Mouse (Mus musculus) gastrocnemius, postnatal 14 days (tissue): ENCODE data around the gene Cd5. TPM values are rescaled to one million over a fixed set of nuclear protein-coding genes. Genes with fewer than 3 reads are reported as not detected.

ENCODE experiments used
- DNase-seq: peaks from one replicate; pipeline ENCODE4 v3.0.0; 2021; ENCODE audit warnings: mixed read lengths
- intact Hi-C: fragments of 180-260 bp; cut with DNase I; formaldehyde crosslinking; loops from one replicate; pipeline ENCODE4 v1.15.1; 2025; ENCODE audit warnings: low total_unique reads
- total RNA-seq, 2 experiments: library from RNA; stranded (reverse); gene quantifications; 2 replicates each; pipeline ENCODE4 v1.2.3; 2021

The Cd5 gene
- total RNA-seq, 2 experiments from 2014 or later, result not detected

DNA sequence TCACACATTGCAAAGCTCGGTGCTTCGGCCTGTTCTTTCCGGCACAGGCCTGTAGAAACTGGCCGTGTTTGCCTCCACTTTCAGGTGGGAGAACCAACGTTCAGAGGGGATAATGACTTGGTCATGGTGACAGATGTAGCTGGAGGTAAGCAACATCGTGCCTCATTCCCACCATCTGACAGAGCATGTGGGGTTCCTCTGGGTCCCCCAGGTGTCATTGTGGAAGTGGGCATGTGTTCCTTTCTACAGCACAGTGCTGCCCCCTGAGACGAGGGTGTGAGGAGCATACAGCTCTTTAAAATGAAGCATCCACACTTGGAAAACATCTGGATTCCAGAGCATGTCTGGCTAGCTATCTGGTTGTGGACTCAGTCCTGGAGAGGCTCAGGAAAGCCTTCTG is 4.2 kb downstream of the Cd5 start:
- no peak for DNase-seq
- intact Hi-C loops, result no loop called here

- intact Hi-C loops, result no loop called here
- peak; percentile 66 for DNase-seq
Observed at GRCm38 (mm10) chr19:10733501-10734127, 5.2 kb downstream of the Cd5 start.

DNA sequence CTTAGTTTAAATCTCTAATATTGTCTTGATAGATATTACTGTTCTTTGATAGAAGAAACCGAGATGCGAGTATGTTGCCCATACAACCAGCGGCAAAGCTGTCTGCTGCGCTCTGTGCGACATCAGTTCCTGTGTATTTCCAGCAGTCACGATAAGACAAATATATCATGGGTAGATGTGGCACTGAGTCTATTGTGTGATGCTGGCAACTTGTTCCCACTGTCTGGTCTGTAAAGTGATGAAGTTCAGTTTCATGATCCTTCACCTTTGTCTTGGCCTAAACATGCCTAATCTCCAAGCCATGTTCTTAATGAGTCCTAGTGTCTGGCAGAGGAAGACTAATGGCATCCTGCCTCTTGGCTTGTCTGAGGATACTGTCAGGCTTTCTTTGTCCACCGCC is 6.1 kb downstream of the Cd5 start:
- DNase-seq, result no peak
- intact Hi-C loops, result no loop called here

DNA sequence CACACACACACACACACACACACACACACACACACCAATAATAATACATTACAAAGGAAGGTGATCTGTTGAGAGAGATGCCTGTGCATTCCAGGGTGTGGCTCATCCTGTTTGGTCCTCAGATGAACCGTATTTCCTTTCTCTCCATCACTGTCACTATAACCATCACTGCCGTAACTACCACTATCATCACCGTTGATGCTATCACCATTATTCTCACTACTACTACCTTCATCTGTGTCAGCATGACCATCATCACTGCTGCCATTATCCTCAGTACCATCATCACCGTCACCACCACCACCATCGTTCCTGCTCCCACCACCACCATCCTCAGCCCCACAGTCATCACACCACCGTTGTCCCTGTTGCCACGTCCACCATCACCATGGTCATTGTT is 6.8 kb downstream of the Cd5 start:
- intact Hi-C loops, result no loop called here
- no peak for DNase-seq

- intact Hi-C loops, result no loop called here
Observed at GRCm38 (mm10) chr19:10730469-10730868, 8.3 kb downstream of the Cd5 start.

GRCm38 (mm10) chr19:10729889-10730288 is 8.9 kb downstream of the Cd5 start:
- intact Hi-C loops, result no loop called here
- no peak for DNase-seq

More at GRCm38 (mm10) chr19:10730469-10730868, 8.3 kb downstream of the Cd5 start:
- DNase-seq, result no peak

GRCm38 (mm10) chr19:10724629-10725363 is 14.0 kb downstream of the Cd5 start:
- intact Hi-C loops, result loop anchor here (5.0 kb wide), 1 partner anchor 98 kb away; no protein-coding TSS in a partner anchor
- DNase-seq, result no peak

DNA sequence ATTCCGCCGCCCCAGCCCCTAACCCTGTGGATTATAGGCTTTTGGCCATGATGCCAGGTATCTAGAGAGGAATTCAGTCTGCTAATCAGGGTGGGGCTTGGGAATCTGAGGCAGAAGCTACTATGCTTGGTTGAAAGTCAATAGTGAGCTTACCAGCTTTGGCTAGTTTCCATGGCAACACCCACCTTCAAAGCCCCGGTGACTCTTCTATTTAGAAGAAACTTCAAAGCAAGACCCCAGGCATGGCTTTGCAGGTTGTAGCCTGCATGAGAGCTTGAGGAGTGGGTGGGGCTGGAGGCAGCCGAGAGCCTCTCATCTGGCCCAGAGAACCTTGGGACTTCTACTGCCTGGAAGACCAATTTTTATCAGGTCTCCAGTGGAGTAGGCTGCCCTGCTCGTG is 15.2 kb downstream of the Cd5 start:
- DNase-seq, result no peak
- intact Hi-C loops, result loop anchor here (5.0 kb wide), 1 partner anchor 99 kb away; no protein-coding TSS in a partner anchor

DNA sequence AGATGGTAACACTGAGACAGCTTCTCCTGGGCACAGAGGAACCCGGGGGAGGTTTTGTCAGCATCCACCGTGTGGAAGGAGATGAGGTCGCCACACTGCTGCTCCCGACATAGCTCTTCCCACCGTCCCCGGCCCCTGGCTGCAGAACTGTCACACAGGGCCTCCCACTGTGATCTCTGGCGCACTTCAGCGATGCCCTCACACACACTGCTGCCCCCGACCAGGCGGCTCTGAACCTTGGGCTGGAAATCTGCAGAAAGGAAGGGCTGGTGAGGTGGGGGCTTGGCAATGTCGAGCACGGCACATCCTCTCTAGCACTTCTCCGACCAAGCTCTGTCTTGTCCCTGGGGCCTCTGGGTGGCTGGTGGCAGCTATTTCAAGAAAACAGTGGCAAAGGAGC is 15.7 kb downstream of the Cd5 start:
- intact Hi-C loops, result loop anchor here (5.0 kb wide), 1 partner anchor 99 kb away; no protein-coding TSS in a partner anchor
- DNase-seq, result no peak

- intact Hi-C loops, result loop anchor here (5.0 kb wide), 1 partner anchor 101 kb away; no protein-coding TSS in a partner anchor
- DNase-seq, result no peak
Observed at GRCm38 (mm10) chr19:10721064-10721463, 17.7 kb downstream of the Cd5 start.

- no peak for DNase-seq
Observed at GRCm38 (mm10) chr19:10720524-10720923, 18.3 kb downstream of the Cd5 start.

GRCm38 (mm10) chr19:10719751-10720150 is 19.1 kb downstream of the Cd5 start:
- DNase-seq, result no peak
- intact Hi-C loops, result loop anchor here (5.0 kb wide), 1 partner anchor 103 kb away; no protein-coding TSS in a partner anchor

More at GRCm38 (mm10) chr19:10720524-10720923, 18.3 kb downstream of the Cd5 start:
- intact Hi-C loops, result loop anchor here (5.0 kb wide), 1 partner anchor 102 kb away; no protein-coding TSS in a partner anchor

- no peak for DNase-seq
- intact Hi-C loops, result no loop called here
Observed at GRCm38 (mm10) chr19:10718251-10718775, 20.5 kb downstream of the Cd5 start.

GRCm38 (mm10) chr19:10715476-10715875 is 23.3 kb downstream of the Cd5 start:
- intact Hi-C loops, result no loop called here
- no peak for DNase-seq

GRCm38 (mm10) chr19:10714682-10715475 is 23.9 kb downstream of the Cd5 start:
- intact Hi-C loops, result loop anchor here (5.0 kb wide), 4 partner anchors 43 to 247 kb away; no protein-coding TSS in a partner anchor
- DNase-seq, result peak; percentile 67

DNA sequence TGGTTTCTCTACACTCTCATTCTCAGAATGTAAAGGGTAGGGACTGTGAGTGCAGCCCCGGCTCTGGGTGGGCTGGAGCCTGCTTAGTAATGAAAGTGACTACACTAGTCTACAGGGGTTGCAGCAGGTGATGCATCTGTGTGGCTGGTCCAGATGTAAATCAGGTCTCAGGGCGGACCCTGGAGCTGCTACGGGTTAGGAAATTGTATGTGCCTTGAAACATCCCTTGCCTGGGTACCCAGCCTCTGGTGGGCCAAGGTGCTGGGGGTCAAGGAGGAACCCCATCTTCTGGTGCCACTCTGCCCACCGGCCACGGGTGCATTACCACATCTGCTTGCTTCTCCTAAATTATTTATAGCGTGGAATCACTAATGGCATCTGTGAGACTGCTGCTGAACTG is 24.6 kb downstream of the Cd5 start:
- DNase-seq, result no peak
- intact Hi-C loops, result loop anchor here (5.0 kb wide), 4 partner anchors 42 to 248 kb away; no protein-coding TSS in a partner anchor

DNA sequence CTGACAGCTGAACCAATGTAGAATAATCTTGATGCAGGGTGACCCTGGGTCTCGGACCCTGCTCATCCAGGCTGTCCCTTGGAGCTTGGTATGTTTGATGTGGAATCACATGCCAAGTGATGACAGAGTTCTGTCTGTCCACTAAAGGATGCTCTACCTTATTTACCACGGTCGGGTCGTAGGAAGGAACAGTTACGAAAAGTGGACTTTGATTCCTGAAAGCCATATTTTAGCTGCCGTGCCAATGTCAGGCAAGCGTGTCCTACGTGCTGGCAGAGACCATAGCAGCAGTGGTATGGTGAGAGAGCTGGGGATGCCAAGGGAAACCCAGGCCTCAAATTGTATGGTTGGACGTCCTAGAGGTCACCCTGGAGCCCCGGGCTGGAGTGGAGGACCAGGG is 25.3 kb downstream of the Cd5 start:
- DNase-seq, result no peak
- intact Hi-C loops, result loop anchor here (5.0 kb wide), 4 partner anchors 41 to 249 kb away; no protein-coding TSS in a partner anchor

DNA sequence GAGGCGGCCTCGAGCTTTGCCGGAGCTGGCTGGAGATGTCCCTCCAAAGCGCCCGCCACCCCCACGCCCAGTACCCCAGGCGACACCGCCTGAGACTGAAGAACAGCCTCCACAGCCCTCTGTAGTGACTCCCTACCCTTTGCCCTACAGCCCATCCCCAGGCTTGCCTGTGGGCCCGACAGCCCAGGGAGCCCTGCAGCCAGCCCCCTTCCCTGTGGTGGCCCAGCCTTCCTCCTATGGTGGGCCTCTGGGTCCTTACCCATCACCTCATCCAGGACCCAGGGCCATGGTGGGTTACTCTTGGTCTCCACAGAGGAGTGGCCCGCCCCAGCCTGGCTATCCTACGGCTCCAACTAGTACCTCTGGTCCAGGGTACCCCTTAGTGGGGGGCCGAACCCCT is 26.2 kb downstream of the Cd5 start:
- no peak for DNase-seq
- intact Hi-C loops, result loop anchor here (5.0 kb wide), 4 partner anchors 40 to 250 kb away; no protein-coding TSS in a partner anchor

- no peak for DNase-seq
- intact Hi-C loops, result loop anchor here (5.0 kb wide), 4 partner anchors 40 to 250 kb away; no protein-coding TSS in a partner anchor
Observed at GRCm38 (mm10) chr19:10712194-10712593, 26.6 kb downstream of the Cd5 start.
